Mouse (Mus musculus): Measurements from ENCODE around the gene Mybpc2.

Gene Mybpc2

GRCm38 (mm10) chr7:44526414-44527154 is 2.1 kb upstream of the Mybpc2 start:
- in situ Hi-C loops (cut with MboI, MseI) = no loop called here

- in situ Hi-C loops (cut with MboI, MseI) = no loop called here
Measured at GRCm38 (mm10) chr7:44525126-44525832, 823 bp upstream of the Mybpc2 start.

- in situ Hi-C loops (cut with MboI, MseI) = no loop called here
Measured at GRCm38 (mm10) chr7:44523056-44523455, 1.4 kb downstream of the Mybpc2 start.

GRCm38 (mm10) chr7:44521710-44522109 is 2.7 kb downstream of the Mybpc2 start:
- in situ Hi-C loops (cut with MboI, MseI) = no loop called here

GRCm38 (mm10) chr7:44520990-44521389 is 3.5 kb downstream of the Mybpc2 start:
- in situ Hi-C loops (cut with MboI, MseI) = no loop called here

- in situ Hi-C loops (cut with MboI, MseI) = no loop called here
Measured at GRCm38 (mm10) chr7:44519240-44519913, 5.1 kb downstream of the Mybpc2 start.

GRCm38 (mm10) chr7:44507491-44507890 is 17.0 kb downstream of the Mybpc2 start:
- in situ Hi-C loops (cut with MboI, MseI) = no loop called here

GRCm38 (mm10) chr7:44501563-44502115 is 22.8 kb downstream of the Mybpc2 start:
- in situ Hi-C loops (cut with MboI, MseI) = no loop called here

GRCm38 (mm10) chr7:44500046-44500445 is 24.4 kb downstream of the Mybpc2 start:
- in situ Hi-C loops (cut with MboI, MseI) = no loop called here

- in situ Hi-C loops (cut with MboI, MseI) = no loop called here
Measured at GRCm38 (mm10) chr7:44498922-44499321, 25.5 kb downstream of the Mybpc2 start.

GRCm38 (mm10) chr7:44497361-44498055 is 26.9 kb downstream of the Mybpc2 start:
- in situ Hi-C loops (cut with MboI, MseI) = no loop called here

- in situ Hi-C loops (cut with MboI, MseI) = no loop called here
Measured at GRCm38 (mm10) chr7:44496771-44497109, 27.7 kb downstream of the Mybpc2 start.

GRCm38 (mm10) chr7:44495992-44496770 is 28.3 kb downstream of the Mybpc2 start, which contains the start of the genes Emc10 and Fam71e1:
Gene Emc10, minus strand, starts transcription at chr7:44496529.
Gene Fam71e1, plus strand, starts transcription at chr7:44496581.
- in situ Hi-C loops (cut with MboI, MseI) = no loop called here

- in situ Hi-C loops (cut with MboI, MseI) = no loop called here
Measured at GRCm38 (mm10) chr7:44495086-44495485, 29.4 kb downstream of the Mybpc2 start.

GRCm38 (mm10) chr7:44494681-44495080 is 29.8 kb downstream of the Mybpc2 start:
- in situ Hi-C loops (cut with MboI, MseI) = no loop called here

- in situ Hi-C loops (cut with MboI, MseI) = no loop called here
Measured at GRCm38 (mm10) chr7:44492166-44492826, 32.2 kb downstream of the Mybpc2 start.

- in situ Hi-C loops (cut with MboI, MseI) = no loop called here
Measured at GRCm38 (mm10) chr7:44491391-44491790, 33.1 kb downstream of the Mybpc2 start.

- in situ Hi-C loops (cut with MboI, MseI) = no loop called here
Measured at GRCm38 (mm10) chr7:44490281-44490680, 34.2 kb downstream of the Mybpc2 start.

- in situ Hi-C loops (cut with MboI, MseI) = no loop called here
Measured at GRCm38 (mm10) chr7:44488545-44488944, 35.9 kb downstream of the Mybpc2 start.

GRCm38 (mm10) chr7:44487936-44488335 is 36.5 kb downstream of the Mybpc2 start:
- in situ Hi-C loops (cut with MboI, MseI) = no loop called here
